Mouse (Mus musculus) mouse trophoblast stem cell (cell line): Measurements from ENCODE around the gene Cdh15.

ENCODE experiments used
- in situ Hi-C, 2 experiments: fragments of 300-500 bp; cut with MseI, MboI; formaldehyde crosslinking; loops; 2 replicates in 1 of 2; 3 replicates in 1 of 2; pipeline ENCODE4 v1.15.1; 2025

Cdh15 gene

DNA sequence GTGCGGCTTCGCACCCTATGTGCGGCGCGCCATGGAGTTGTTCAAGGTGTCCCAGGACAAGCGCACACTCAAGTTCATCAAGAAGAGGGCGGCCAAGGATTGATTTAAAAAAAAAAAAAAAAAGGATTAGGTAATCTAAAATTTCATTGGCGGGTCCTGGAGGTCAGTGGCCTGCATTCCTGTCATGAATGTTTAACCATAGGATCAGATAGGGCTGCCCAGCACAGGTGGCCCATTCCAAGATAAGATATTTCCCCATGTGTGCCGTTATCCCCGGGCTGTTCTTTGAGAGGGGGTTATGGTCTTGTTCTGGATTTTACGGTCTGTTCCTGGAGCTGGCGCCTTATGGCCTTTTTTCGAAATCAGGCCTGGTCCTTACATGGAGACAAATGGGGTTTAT is 11.1 kb upstream of the Cdh15 start:
- in situ Hi-C loops = no loop called here

- in situ Hi-C loops = no loop called here
Observed at GRCm38 (mm10) chr8:122844161-122844560, 3.6 kb upstream of the Cdh15 start.

DNA sequence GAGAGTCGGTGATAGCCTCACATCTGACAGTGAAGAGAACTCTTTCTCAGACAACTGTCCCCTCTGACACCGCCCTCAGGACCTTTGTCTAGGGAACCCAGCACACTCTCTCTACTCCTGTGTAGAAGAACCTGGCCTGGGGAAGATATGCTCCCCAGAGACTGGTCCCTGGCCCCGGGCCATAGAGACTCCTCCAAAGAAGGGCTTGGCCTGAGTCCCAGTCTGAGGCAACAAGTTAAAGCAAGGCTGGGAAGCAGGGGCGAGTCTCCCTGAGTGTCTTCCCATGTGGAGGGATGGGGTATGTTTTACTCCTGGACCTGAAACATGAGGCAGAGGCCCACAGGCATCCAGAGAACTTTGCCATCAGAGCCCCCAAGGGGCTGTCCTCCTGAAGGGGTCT is 2.1 kb upstream of the Cdh15 start:
- in situ Hi-C loops = no loop called here

DNA sequence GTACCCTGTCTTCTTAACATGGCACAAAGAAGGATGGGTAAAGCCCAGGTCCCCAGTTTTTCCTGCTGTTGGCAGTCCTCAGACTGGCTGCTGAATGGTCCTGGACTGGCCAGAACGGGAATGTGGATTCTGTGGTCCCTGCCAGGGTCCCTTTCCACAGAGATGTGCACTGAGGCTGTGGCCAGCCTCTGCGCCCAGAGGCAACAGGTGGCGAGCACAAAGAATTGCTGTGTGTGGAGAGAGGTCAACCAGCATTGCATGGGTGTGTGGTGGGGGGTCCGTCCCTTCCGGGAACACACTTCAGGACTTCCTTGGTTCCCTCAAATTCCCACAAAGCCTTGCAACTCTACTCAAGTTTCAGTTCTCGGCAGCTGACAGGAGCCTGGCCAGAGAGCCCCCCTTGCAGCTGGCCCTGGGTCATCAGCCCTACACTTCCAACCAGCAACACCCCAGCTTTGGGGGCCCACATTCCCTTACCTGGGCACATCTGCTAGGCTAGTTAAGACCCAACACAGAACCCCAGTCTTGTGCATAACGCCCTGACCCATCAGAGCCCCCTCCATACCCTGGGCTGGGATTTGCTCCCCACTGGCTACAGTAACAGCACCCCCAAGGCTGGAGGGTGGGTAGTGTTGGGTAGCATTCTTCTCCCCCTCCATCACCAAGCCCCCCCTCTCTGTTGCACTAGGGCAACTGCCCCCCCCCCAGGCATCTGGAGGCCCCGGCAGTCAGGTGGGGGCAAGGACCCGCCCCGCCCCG is 1.6 kb downstream of the Cdh15 start:
- in situ Hi-C loops = no loop called here

DNA sequence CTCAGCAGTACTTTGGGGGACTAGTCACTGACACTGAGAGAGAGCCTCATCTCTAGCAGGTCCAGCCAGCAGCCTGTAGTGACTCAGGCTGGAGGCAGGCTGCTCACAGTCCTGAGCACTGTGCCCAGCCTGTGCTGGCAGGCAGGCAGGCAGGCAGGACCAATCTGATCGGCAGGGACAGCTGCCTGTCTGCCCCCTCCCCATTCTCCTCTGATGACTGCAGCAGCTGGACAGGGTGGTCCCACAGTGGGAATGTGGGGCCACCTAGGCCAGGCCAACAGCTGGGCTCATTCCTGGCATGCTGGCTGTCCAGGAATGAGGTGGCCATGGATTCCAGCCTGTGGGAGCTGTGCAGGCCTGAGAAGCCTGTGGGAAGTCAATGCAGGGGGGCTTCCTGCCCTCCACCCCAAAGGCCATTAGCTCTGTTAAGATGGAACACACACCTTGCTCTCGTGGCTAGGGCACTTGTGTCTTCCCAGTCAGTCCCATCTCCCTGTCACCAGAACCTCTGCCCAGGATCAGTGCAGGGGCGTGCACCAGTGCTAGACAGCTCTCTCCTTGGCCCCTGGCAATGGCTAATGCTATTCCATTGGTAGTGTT is 3.0 kb downstream of the Cdh15 start:
- in situ Hi-C loops = no loop called here

DNA sequence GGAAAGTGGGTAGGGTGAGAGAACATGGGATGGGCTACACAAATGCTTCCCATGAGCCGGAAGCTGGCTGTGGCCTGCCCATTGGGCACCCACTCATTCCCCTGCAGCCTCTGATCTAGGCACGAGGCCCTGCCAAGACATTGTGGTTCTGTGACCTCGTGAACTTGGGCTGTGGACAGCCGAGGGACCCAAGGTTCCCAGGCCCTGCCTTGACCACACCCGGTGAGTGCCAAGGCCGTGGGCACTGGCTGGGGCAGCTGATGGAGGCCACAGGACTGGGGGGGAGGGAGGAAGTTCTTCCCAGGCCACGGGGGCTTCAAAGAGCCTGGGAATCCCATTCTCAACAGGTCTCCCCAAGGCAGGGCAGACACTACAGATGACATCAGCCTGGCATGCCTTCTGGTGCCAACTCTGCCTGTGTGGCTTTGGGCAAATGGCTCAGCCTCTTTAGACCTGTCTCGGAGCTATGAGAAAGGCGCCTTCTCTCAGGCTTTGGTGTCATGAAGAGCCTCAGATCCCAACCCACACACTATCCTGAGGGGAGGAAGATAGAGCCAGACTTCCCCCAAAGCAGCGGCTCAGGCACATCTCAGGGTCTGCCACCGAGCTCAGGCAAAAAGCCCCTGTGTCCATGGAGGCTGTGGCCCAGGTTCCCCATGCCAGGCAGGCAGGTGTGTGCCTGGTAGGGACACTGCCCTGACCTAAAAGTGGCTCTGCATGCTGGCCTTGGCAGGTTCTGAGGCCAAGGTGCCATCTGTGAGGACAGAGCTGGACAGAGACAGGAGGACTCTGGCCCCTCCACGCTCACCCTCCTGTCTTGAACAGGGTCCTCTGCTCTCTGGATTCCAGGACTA is 4.2 kb downstream of the Cdh15 start:
- in situ Hi-C loops = no loop called here

DNA sequence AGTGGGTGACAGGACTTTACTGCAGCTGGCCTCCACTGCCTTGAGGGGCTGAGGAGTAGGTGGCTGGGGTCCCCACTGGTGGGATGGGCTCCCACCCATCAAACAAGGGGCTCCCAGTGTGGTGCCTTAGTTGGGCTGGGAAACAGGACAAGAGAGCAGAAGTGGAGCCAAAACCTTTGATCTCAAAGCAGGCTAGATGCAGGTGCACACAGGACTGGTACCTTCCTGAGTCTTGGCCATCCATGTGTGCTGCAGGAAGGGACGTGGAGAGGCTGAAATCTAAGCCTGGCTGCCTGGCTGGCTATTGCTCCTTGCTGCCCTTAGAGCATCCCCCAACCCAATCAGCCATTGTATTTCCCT is 4.8 kb downstream of the Cdh15 start:
- in situ Hi-C loops = no loop called here

GRCm38 (mm10) chr8:122853340-122853771 is 5.6 kb downstream of the Cdh15 start:
- in situ Hi-C loops = no loop called here

- in situ Hi-C loops = no loop called here
Observed at GRCm38 (mm10) chr8:122854388-122854787, 6.6 kb downstream of the Cdh15 start.

DNA sequence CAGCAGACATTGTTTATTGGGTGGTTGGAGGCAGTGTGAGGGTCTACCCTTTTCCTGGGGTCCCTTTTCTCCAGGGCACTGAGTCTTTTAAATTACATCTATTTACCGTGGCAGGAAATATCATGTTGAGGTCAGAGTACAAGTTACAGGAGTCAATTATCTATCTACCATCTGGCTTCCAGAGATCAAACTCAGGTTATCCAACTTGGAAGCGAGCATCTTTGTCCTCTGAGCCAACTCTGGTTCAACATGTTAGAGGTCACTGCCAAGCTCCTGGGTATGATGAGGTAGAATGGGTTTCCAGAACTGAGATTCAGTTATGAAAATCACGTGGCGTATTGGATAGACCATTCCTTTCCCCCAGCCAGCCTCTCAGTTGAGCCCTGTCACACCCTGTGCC is 7.4 kb downstream of the Cdh15 start:
- in situ Hi-C loops = no loop called here

DNA sequence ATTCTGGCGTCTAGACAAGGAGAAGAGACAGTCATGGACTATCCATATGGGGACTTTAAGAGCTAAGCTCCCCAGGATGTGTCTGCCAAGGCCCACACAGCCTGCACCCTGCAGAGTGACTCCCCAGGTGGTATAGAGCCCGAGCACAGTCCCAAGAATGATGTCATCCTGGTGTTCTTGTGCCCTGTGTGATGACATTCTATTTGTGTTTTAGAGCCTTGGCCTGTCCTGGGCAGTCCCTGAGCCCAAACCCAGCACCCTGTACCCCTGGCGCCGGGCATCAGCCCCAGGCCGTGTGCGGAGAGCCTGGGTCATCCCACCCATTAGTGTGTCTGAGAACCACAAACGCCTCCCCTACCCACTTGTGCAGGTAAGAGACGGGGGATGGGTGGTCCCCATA is 8.5 kb downstream of the Cdh15 start:
- in situ Hi-C loops = no loop called here

DNA sequence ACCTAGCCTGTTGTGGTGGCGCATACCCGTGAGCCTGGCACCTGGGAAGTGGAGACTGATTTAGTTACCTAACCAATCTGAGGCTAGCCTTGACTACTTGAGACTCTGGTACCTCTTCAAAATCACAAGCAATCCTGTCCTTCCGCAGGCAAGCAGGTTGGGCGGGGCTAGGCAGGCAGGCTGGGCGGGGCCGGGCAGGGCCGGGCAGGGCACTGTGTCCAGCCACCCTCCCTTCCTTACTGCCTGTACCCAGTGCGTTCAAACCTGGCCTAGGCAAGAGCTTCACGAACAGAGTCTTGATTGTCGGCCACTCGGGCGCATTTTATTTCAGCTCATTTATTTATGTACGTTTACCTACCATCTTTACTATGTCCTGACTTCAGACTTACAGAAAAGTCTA is 12.1 kb downstream of the Cdh15 start:
- in situ Hi-C loops = no loop called here

DNA sequence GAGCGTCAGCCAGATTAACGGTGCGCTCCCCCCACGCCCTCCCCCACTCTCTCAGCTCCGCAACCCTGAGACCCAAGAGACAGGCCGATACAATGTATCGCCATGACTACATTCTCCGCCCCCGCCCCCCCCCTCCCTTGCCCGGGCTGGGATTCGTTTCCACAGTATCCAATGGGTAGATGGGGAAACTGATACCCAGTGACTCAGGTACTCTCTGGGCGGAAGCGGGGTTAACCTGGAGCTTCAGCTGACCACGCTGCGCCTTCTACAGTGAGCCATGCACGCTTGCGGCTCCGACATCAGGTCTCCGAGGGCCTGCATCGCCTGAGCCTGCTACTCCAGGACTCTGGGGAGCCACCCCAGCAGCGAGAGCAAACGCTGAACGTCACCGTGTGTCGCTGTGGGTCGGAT is 17.0 kb downstream of the Cdh15 start:
- in situ Hi-C loops = no loop called here

GRCm38 (mm10) chr8:122865441-122865840 is 17.7 kb downstream of the Cdh15 start:
- in situ Hi-C loops = no loop called here

DNA sequence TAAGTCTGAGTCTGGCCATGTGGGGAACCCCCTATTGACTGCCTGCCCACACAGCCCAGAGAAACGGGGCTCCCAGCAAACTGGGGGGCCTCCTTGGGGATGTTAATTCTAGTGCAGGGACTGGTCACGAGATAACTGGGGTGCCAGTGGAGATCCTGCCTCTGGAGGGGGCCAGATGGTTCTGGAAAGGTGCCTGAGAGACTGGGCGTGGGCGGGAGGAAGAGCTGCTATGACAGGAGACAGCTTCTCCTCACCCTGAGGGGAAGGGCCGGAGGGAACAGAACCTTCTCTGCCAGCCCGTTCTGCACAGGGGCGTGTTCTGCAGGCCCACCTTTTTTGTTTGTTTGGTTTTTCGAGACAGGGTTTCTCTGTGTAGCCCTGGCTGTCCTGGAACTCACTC is 18.5 kb downstream of the Cdh15 start:
- in situ Hi-C loops = no loop called here

- in situ Hi-C loops = no loop called here
Observed at GRCm38 (mm10) chr8:122867982-122868381, 20.2 kb downstream of the Cdh15 start.

- in situ Hi-C loops = no loop called here
Observed at GRCm38 (mm10) chr8:122870377-122870863, 22.7 kb downstream of the Cdh15 start.

DNA sequence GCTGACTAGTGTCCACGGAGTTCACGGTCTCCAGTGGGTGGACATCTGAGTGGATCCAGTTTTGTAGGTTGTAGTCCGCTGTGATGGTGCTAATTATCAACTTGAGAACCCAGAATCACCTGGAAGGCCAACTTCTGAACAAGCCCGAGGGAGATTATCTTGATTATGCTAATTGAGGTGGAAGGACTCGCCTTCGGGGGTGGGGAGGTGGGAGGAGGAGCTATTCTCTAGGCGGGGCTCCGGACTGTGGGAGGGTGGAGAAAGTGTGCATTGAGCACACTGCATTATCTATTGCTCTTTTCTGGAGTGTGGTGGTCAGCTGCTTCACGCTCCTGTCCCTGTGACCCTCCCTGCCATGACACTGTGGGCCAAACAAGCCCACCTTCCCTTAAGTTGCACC is 23.9 kb downstream of the Cdh15 start:
- in situ Hi-C loops = no loop called here

DNA sequence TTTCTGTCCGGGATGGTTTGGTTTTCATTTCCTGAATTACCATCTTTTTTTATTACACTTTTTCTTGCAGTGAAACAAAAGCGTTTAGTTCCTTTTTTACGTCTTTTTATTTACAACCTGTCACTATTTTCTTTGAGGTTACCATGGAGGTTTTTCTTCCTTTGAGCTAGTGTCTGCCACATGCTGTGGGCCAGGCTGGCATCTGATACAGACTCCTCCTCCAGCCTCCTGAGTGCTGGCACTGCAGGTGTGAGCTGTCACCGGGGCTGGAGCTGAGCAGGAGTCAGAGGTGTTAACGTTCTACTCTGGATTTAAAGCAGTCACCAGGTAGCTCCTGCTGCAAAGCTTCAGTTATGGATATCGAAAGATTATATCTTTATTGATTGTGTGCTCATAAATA is 25.4 kb downstream of the Cdh15 start:
- in situ Hi-C loops = no loop called here

DNA sequence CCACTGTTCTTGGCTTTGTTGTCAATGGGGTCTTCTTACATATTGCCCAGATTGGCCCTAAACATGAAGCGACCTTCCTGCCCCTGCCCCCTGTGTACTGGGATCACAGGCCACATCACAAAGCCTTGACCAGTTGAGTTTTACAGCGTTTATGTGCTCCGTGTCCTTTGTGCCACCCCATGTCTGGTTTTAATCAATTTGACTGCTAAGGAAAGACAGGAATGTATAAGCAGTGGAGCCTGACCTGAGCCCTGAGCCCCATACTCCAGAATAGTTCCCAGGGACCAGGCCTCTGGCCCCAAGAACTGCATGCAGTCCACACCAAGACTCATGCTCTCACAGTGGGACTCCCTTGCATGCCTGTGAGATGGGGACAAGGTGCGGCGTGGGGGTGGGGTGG is 27.4 kb downstream of the Cdh15 start:
- in situ Hi-C loops = no loop called here

DNA sequence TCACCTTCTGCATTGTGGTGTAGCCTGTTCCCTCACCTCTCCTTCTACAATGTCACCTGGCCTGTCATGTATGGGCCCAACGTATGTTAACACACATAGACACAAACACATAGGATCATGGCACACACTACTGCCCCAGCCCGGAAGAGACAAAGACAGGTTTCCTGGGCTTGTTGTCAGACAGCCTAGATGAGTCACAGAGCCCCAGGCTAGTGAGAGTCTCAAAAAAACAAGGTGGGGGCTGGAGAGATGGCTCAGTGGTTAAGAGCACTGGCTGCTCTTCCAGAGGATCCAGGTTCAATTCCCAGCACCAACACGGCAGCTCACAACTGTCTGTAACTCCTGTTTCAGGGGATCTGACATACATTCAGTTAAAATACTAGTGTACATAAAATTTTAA is 30.5 kb downstream of the Cdh15 start:
- in situ Hi-C loops = no loop called here

GRCm38 (mm10) chr8:122880302-122880701 is 32.5 kb downstream of the Cdh15 start:
- in situ Hi-C loops = no loop called here

DNA sequence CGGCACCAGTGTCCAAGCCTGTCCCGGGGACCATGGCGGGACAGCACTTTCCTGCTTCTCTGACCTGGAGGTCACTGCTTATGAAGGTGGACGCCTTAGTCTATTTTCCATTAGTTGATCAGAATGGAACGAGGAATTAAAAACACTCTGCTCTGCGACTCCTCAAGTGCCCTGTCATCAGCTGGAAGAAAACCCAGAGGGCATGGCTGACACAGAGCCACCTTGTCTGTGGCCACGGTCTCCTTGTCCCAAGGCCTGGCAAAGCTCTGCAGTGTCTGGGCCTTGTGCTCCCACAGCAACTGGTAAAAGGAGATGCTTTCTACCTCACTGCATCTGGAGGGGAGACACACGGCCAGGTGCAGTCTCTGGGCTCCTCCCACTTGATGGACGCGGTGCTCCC is 35.9 kb downstream of the Cdh15 start:
- in situ Hi-C loops = no loop called here
